Mouse (Mus musculus): ENCODE results near the gene Arhgef10l.

- TF ChIP-seq EP300 (IDR thresholded peaks at IDR 0.05; ENCODE audit: low read depth) (no peak), CTCF (IDR thresholded peaks at IDR 0.05; ENCODE audit: low read depth) (no peak)
Observed at GRCm38 (mm10) chr4:140638591-140638990, 27.2 kb downstream of the Arhgef10l start.

Data from liver, postnatal 0 days (tissue).